Mouse (Mus musculus): ENCODE measurements around the gene Rpl29. TPM values are rescaled to one million over a fixed set of nuclear protein-coding genes. Genes with fewer than 3 reads are reported as not detected.
A peak's percentile ranks its signal among the peaks of the same experiment; 100 is the strongest.

Gene Rpl29
- polyA plus RNA-seq, 1 experiment from 2014 or later = 977 TPM

GRCm38 (mm10) chr9:106473753-106474105, 44.5 kb downstream of the Rpl29 start:
- Histone ChIP-seq H3K4me2 (ENCODE audit: low read depth, low read length) (no peak overlapping the region), H3K4me3 (ENCODE audit: low read length) (no peak overlapping the region), H3K4me1 (replicated peaks; ENCODE audit: control insufficient read depth, insufficient read depth, low read length) (peaks cover 40% of the 10 kb centered on the region), H3K9me3 (ENCODE audit: control insufficient read depth, low read length) (no peaks in the 10 kb centered on the region), H3K36me3 (ENCODE audit: control insufficient read depth, insufficient read depth, low read length) (no peaks in the 10 kb centered on the region), H3K27me3 (ENCODE audit: control insufficient read depth, insufficient read depth, low read depth, low read length) (no peaks in the 10 kb centered on the region), H3K9ac (ENCODE audit: low read length) (no peak overlapping the region), H3K27ac (ENCODE audit: low read length) (no peak overlapping the region)
- 64% methylated on average over 5 of the region's 5 CpGs for WGBS
- ATAC-seq (ENCODE audit: low read depth) = no peak

DNA sequence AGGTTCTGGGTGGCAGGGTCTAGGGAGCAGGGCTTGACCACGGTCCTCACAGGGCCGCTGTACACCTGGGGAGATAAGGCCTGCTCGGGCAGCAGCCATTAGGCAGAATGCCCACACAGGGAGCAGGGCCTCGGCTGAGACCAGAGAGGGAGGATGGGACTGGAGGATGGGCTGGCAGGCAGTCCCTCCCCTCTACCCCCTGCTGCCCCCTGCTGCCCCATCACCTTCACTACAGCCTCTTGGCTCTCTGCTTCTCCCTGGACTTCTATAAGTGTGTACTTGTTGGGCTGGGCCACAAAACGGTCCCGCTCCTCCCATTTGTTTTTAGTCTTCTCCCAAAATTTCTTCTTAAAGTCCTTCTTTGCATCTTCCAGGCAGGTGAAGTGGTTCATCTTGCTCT, 45.2 kb downstream of the Rpl29 start:
- no peak overlapping the region for H3K27ac ChIP-seq (ENCODE audit: low read length)
- H3K4me3 ChIP-seq (ENCODE audit: low read length) = no peak overlapping the region
- H3K9ac ChIP-seq (ENCODE audit: low read length) = peak overlapping the region; percentile 33
- no peaks in the 10 kb centered on the region for H3K9me3 ChIP-seq (ENCODE audit: control insufficient read depth, low read length)
- 0 out of 2 replicates have a peak, but pooled peaks have one; percentile 1 for ATAC-seq (ENCODE audit: low read depth)
- H3K4me2 ChIP-seq (ENCODE audit: low read depth, low read length) = no peak overlapping the region
- no peaks in the 10 kb centered on the region for H3K27me3 ChIP-seq (ENCODE audit: control insufficient read depth, insufficient read depth, low read depth, low read length)
- no peaks in the 10 kb centered on the region for H3K36me3 ChIP-seq (ENCODE audit: control insufficient read depth, insufficient read depth, low read length)
- peaks cover 40% of the 10 kb centered on the region for H3K4me1 ChIP-seq (replicated peaks; ENCODE audit: control insufficient read depth, insufficient read depth, low read length)
- 2% methylated on average over 6 of the region's 6 CpGs for WGBS

DNA sequence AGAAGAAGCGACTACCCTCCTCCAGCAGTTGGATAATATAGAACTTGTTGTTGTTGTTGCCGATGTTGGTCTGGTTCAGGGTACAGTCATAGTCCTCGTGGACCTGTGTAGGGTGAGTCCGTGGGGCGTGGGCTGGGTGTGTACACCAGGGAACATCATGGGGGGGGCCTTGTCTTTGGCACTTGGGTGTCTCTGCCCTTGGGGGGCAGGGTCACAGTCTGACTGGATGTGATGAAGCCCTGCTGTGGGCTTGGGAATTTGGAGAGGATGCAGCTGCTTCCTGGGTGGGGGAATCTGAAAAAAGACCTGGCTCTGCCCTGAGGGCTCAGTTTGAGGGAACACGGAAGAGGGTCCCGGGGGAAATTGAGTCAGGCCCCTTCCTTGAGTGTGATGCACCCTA, 45.8 kb downstream of the Rpl29 start:
- H3K9ac ChIP-seq (ENCODE audit: low read length) = peak overlapping the region; percentile 33
- H3K4me3 ChIP-seq (ENCODE audit: low read length) = no peak overlapping the region
- H3K36me3 ChIP-seq (ENCODE audit: control insufficient read depth, insufficient read depth, low read length) = no peaks in the 10 kb centered on the region
- no peak overlapping the region for H3K4me2 ChIP-seq (ENCODE audit: low read depth, low read length)
- no peaks in the 10 kb centered on the region for H3K27me3 ChIP-seq (ENCODE audit: control insufficient read depth, insufficient read depth, low read depth, low read length)
- 67% methylated on average over 7 of the region's 7 CpGs for WGBS
- H3K9me3 ChIP-seq (ENCODE audit: control insufficient read depth, low read length) = no peaks in the 10 kb centered on the region
- no peak overlapping the region for H3K27ac ChIP-seq (ENCODE audit: low read length)
- ATAC-seq (ENCODE audit: low read depth) = no peak
- peaks cover 40% of the 10 kb centered on the region for H3K4me1 ChIP-seq (replicated peaks; ENCODE audit: control insufficient read depth, insufficient read depth, low read length)

DNA sequence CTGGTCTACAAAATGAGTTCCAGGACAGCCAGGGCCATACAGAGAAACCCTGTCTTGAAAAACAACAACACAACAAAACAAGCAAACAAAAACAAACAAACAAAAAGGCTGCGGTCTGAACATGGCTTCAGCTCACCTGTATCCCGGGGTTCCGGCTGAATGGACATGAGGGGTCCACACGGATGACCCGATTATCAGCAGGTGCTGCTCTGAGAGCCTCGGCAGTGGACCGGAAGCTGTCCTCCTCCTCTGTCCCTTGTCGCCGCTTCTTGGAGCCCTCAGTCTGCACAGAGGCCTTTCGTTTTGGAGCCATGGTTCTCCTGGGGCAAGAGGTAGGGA, 46.4 kb downstream of the Rpl29 start, which contains the start of gene Rrp9:
TSS of gene Rrp9 (plus strand) at position 301 of the 339 bp plus-strand sequence.
- H3K9ac ChIP-seq (ENCODE audit: low read length) = peak within 1 kb of the TSS; percentile 58
- H3K36me3 ChIP-seq (ENCODE audit: control insufficient read depth, insufficient read depth, low read length) = peaks cover under 1% of the 10 kb centered on the region; the same call in 1 of the 2 replicates
- H3K27ac ChIP-seq (ENCODE audit: low read length) = peak within 1 kb of the TSS; percentile 86
- H3K4me3 ChIP-seq (ENCODE audit: low read length) = peak within 1 kb of the TSS; percentile 83
- no peaks in the 10 kb centered on the region for H3K9me3 ChIP-seq (ENCODE audit: control insufficient read depth, low read length)
- H3K27me3 ChIP-seq (ENCODE audit: control insufficient read depth, insufficient read depth, low read depth, low read length) = no peaks in the 10 kb centered on the region
- ATAC-seq (ENCODE audit: low read depth) = no peak
- H3K4me1 ChIP-seq (replicated peaks; ENCODE audit: control insufficient read depth, insufficient read depth, low read length) = peaks cover 40% of the 10 kb centered on the region
- peak within 1 kb of the TSS; percentile 50 for H3K4me2 ChIP-seq (ENCODE audit: low read depth, low read length)
- 85% methylated on average over 10 of the region's 10 CpGs for WGBS

DNA sequence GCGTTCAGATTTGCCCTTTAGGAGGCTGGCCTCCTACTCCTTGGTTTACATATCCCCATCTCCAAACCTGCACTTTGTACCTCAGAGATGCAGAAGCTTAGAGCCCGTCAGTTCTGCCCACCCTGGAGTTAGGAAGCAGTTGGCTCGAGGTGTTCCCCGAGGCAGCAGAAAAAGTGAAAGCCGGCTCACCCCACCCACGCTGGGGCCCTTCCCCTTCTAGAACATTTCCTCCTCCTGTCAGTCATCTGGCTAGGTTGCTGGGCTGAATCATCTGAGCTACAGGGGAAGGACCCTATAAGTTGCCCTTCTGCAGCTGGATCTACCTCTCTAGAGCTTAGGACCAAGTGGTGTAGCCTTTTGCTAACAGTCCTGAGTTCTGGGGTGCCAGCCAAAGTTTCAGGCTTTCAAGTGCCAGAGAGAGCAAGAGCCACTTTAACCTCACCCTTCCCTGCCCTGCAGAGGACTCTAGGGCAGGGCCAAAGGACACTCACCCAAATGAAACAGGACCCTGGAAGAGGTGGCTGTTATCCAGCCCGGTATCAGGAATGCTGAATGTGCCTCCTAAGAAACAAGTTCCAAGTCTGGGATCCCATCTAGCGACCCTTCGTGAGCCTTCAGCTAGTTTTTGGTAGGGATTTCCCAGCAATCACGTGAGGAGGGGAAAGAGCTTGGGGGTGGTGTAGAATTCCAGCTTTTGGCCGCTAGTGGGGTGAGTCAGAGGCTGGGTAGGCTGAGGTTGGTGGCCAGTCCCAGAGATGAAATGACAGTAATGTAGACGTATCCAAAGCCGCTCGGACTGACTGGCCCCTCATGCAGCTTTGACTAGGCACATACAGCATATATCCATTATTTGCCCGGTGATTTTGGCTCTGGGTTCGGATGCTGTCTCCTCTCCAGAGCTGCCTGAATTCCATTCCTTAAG, 47.0 kb downstream of the Rpl29 start:
- H3K27ac ChIP-seq (ENCODE audit: low read length) = peak overlapping the region; percentile 86
- peaks cover 4% of the 10 kb centered on the region; the same call in 1 of the 2 replicates for H3K36me3 ChIP-seq (ENCODE audit: control insufficient read depth, insufficient read depth, low read length)
- peak; percentile 54 for ATAC-seq (ENCODE audit: low read depth)
- H3K9me3 ChIP-seq (ENCODE audit: control insufficient read depth, low read length) = no peaks in the 10 kb centered on the region
- 23% methylated on average over 16 of the region's 16 CpGs for WGBS
- peaks cover 40% of the 10 kb centered on the region for H3K4me1 ChIP-seq (replicated peaks; ENCODE audit: control insufficient read depth, insufficient read depth, low read length)
- peak overlapping the region; percentile 50 for H3K4me2 ChIP-seq (ENCODE audit: low read depth, low read length)
- no peaks in the 10 kb centered on the region for H3K27me3 ChIP-seq (ENCODE audit: control insufficient read depth, insufficient read depth, low read depth, low read length)
- H3K4me3 ChIP-seq (ENCODE audit: low read length) = peak overlapping the region; percentile 83
- peak overlapping the region; percentile 58 for H3K9ac ChIP-seq (ENCODE audit: low read length)

DNA sequence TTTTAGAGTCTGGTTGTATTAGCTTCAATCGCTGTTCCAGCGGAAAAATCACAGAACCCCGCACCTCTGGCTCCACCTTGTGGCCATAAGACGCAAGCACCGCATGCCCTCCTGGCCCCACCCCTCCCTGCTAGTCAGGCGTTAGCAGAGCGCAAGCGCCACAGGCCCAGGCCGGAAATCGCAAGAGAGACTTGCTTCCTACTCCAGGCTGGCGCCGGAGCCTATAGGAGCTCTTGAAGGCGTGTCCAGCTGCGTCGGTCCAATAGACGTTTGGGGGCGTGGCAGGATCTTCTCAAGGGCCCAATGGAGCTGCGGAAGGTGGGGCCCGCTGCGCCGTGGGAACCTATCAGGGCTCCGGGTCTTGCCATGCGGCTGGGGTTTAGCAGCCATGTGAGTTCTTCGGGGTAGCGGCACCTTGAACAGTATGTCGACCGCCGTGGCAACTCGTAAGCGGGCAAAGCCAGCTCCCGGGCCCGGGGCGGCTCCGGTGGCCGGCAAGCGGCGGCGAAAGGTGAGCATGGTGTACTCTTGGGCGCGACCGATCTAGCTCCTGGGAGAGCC, 47.8 kb downstream of the Rpl29 start, which contains the start of gene Parp3:
TSS of gene Parp3 (minus strand) at position 26 of the 561 bp plus-strand sequence.
- Histone ChIP-seq H3K36me3 (ENCODE audit: control insufficient read depth, insufficient read depth, low read length) (peaks cover 4% of the 10 kb centered on the region; the same call in 1 of the 2 replicates), H3K9ac (ENCODE audit: low read length) (peak within 1 kb of the TSS; percentile 72), H3K4me3 (ENCODE audit: low read length) (peak within 1 kb of the TSS; percentile 83), H3K27me3 (ENCODE audit: control insufficient read depth, insufficient read depth, low read depth, low read length) (no peaks in the 10 kb centered on the region), H3K4me2 (ENCODE audit: low read depth, low read length) (peak within 1 kb of the TSS; percentile 91), H3K9me3 (ENCODE audit: control insufficient read depth, low read length) (no peaks in the 10 kb centered on the region), H3K27ac (ENCODE audit: low read length) (peak within 1 kb of the TSS; percentile 86), H3K4me1 (replicated peaks; ENCODE audit: control insufficient read depth, insufficient read depth, low read length) (peaks cover 35% of the 10 kb centered on the region)
- ATAC-seq (ENCODE audit: low read depth) = peak; percentile 97
- WGBS = under 1% methylated on average over 41 of the region's 41 CpGs

DNA sequence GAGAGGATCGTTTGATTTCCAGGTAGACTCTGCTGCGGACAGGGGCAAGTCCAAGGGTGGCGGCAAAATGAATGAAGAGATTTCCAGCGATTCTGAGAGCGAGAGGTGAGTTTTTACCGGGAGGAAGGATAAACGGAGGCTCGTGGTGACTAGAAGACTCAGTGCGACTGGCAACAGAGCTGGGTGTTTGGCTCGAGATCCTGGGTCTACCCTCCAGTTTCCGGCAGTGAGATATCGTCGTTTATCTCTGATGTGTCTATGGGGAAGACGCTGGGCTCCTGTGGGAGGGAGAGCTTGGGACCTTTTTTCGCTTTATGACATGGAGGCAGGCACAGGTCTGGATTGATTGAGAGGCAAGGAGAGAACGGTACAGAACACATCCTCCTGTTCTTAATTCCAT, 48.4 kb downstream of the Rpl29 start:
- Histone ChIP-seq H3K9me3 (ENCODE audit: control insufficient read depth, low read length) (no peaks in the 10 kb centered on the region), H3K4me3 (ENCODE audit: low read length) (peak overlapping the region; percentile 83), H3K4me2 (ENCODE audit: low read depth, low read length) (peak overlapping the region; percentile 91), H3K27ac (ENCODE audit: low read length) (no peak overlapping the region), H3K4me1 (replicated peaks; ENCODE audit: control insufficient read depth, insufficient read depth, low read length) (peaks cover 34% of the 10 kb centered on the region), H3K36me3 (ENCODE audit: control insufficient read depth, insufficient read depth, low read length) (peaks cover 4% of the 10 kb centered on the region; the same call in 1 of the 2 replicates), H3K27me3 (ENCODE audit: control insufficient read depth, insufficient read depth, low read depth, low read length) (no peaks in the 10 kb centered on the region), H3K9ac (ENCODE audit: low read length) (peak overlapping the region; percentile 72)
- ATAC-seq (ENCODE audit: low read depth) = no peak
- WGBS = 1% methylated on average over 16 of the region's 16 CpGs

DNA sequence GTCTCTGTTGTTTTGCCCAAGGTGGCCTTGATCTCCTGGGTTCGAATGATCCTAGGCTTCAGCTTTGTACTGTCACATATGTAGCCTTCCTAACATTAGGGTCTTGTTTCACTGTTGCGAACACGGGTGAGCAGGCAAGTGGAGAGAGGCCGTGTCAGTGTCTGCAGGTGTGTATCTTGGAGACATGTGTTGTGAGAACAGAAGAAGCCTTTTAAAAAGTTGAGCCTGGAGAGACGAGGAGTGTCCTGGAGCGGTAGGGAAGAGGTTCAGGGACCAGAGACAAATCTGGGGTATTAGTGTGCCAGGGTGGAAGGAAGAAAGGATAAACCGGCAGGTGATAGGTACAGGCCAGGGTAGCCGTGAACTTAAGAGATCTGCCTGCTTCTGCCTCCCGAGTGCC, 48.8 kb downstream of the Rpl29 start:
- WGBS = 77% methylated on average over 9 of the region's 9 CpGs

GRCm38 (mm10) chr9:106480541-106480940, 51.3 kb downstream of the Rpl29 start:
- H3K9me3 ChIP-seq (ENCODE audit: control insufficient read depth, low read length) = no peaks in the 10 kb centered on the region
- peaks cover 13% of the 10 kb centered on the region for H3K36me3 ChIP-seq (ENCODE audit: control insufficient read depth, insufficient read depth, low read length)
- peaks cover 19% of the 10 kb centered on the region for H3K4me1 ChIP-seq (replicated peaks; ENCODE audit: control insufficient read depth, insufficient read depth, low read length)
- 89% methylated on average over 7 of the region's 7 CpGs for WGBS
- ATAC-seq (ENCODE audit: low read depth) = no peak
- no peaks in the 10 kb centered on the region for H3K27me3 ChIP-seq (ENCODE audit: control insufficient read depth, insufficient read depth, low read depth, low read length)
- H3K4me3 ChIP-seq (ENCODE audit: low read length) = no peak overlapping the region
- no peak overlapping the region for H3K9ac ChIP-seq (ENCODE audit: low read length)
- H3K27ac ChIP-seq (ENCODE audit: low read length) = no peak overlapping the region
- no peak overlapping the region for H3K4me2 ChIP-seq (ENCODE audit: low read depth, low read length)

More for the DNA sequence above, 48.8 kb downstream of the Rpl29 start:
- Histone ChIP-seq H3K4me1 (replicated peaks; ENCODE audit: control insufficient read depth, insufficient read depth, low read length) (peaks cover 34% of the 10 kb centered on the region), H3K4me2 (ENCODE audit: low read depth, low read length) (peak overlapping the region; percentile 91), H3K36me3 (ENCODE audit: control insufficient read depth, insufficient read depth, low read length) (peaks cover 7% of the 10 kb centered on the region), H3K9me3 (ENCODE audit: control insufficient read depth, low read length) (no peaks in the 10 kb centered on the region), H3K9ac (ENCODE audit: low read length) (peak overlapping the region; percentile 72; the same call in 1 of the 2 replicates), H3K27me3 (ENCODE audit: control insufficient read depth, insufficient read depth, low read depth, low read length) (no peaks in the 10 kb centered on the region), H3K27ac (ENCODE audit: low read length) (no peak overlapping the region), H3K4me3 (ENCODE audit: low read length) (peak overlapping the region; percentile 83)
- ATAC-seq (ENCODE audit: low read depth) = no peak
